Mouse (Mus musculus): ENCODE data around the gene Elmod3.

Gene Elmod3

DNA sequence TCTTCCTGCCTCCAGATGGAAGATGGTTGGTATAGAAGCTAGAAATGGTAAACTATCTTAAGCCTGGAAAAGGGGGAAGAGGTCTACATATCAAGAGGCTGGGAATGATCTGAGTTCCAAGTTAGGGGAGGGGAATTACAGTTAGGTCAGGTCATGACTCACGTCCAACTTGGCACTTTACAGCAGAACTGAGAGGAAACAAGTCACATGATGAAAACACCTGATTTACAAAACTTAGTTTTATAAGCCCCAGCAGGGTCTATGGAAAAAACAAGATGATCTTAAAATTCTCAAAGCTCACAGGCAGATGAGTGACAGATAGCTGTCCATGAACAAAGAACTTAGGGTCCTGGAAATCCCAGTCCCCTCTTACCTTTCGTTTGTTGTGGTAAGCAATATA is 16.9 kb upstream of the Elmod3 start:
- DNase-seq (ENCODE audit: low read depth in 1 of 2, low spot score in 2 of 2), result no peak

DNA sequence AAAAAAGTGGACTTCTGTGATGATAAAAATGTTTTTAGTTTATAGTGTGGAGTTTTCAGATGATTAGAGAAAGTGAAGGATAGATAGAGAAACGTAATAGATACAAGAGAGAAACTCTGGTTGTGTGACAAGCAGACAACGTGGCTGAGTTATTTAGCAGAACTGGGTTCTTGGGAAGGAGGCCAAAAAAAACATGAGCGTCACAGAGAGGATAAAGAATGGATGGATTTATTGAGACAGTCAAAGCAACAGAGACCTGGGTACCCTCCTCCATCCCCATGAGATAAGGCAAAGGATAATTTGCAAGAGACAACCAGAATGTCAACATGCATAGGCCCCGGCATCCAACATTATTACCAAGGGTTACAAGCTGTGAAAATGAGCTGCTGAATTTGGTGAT is 12.0 kb upstream of the Elmod3 start:
- no peak for DNase-seq (ENCODE audit: low read depth in 1 of 2, low spot score in 2 of 2)

DNA sequence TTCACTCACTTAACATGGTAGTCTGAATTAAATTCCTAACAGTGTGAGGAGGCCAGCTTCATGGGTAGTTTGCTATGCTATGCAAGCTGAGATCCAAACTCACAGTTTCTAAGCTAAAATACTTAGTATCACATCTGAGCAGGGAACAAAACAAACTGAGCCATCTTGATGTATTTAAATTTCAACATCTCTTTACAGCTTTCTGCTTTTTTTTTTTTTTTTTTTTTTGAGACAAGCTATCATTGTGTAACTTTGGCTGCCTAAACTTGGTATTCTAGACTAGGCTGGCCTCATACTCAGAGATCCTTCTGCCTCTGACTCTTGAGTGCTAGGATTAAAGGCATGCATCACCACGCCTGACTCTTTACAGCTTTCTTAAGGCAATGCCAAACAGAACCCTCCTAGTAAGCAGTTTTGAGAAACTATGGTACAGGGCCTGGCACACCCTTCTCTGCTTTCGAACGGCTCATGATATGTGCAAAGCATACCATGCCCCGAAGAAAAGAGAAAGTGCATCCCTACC is 10.5 kb upstream of the Elmod3 start:
- no peak for DNase-seq (ENCODE audit: low read depth in 1 of 2, low spot score in 2 of 2)

- no peak for DNase-seq (ENCODE audit: low read depth in 1 of 2, low spot score in 2 of 2)
Measured at GRCm38 (mm10) chr6:72607676-72608075, 9.5 kb upstream of the Elmod3 start.

GRCm38 (mm10) chr6:72607060-72607459 is 8.8 kb upstream of the Elmod3 start:
- DNase-seq (ENCODE audit: low read depth in 1 of 2, low spot score in 2 of 2), result no peak

GRCm38 (mm10) chr6:72604066-72604465 is 5.9 kb upstream of the Elmod3 start:
- no peak for DNase-seq (ENCODE audit: low read depth in 1 of 2, low spot score in 2 of 2)

DNA sequence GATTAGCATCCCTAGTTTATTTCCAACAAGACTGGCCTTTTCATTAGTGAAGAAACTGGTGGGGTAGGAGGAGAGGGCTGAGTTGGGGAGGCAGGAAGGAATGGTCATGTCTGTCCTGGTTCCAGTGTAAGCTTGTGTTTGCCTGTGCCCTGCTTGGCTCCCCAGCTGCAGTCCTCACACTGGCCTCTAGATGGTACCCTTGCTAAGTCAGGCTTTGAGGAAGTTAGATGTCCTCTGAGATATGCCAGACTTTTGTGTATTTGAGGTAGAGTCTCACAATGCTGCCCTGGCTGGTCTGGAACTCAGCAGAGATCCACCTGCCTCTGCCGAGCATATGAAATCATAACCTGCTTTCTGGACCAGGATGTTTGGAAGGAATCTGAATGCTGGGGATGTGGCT is 3.5 kb upstream of the Elmod3 start:
- DNase-seq (ENCODE audit: low read depth in 1 of 2, low spot score in 2 of 2), result peak; percentile 67 to 79

DNA sequence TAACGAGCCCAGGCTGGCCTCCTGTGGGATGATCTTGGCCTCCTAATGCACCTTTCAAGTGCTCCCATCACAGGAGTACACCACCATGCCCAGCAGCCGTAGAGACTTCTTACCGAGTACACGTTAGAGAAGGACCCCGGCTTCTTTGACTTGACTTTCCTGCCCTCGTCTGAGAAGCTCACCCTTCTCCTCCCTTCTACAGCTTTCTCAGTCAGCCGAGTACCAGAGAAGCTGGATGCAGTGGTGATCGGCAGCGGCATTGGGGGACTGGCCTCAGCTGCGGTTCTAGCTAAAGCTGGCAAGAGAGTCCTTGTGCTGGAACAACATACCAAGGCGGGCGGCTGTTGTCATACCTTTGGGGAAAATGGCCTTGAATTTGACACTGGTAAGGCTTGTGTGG is 2.6 kb upstream of the Elmod3 start:
- no peak for DNase-seq (ENCODE audit: low read depth in 1 of 2, low spot score in 2 of 2)

GRCm38 (mm10) chr6:72600216-72600615 is 2.0 kb upstream of the Elmod3 start:
- no peak for DNase-seq (ENCODE audit: low read depth in 1 of 2, low spot score in 2 of 2)

GRCm38 (mm10) chr6:72598791-72599557 is 761 bp upstream of the Elmod3 start:
- DNase-seq (ENCODE audit: low read depth in 1 of 2, low spot score in 2 of 2), result no peak

DNA sequence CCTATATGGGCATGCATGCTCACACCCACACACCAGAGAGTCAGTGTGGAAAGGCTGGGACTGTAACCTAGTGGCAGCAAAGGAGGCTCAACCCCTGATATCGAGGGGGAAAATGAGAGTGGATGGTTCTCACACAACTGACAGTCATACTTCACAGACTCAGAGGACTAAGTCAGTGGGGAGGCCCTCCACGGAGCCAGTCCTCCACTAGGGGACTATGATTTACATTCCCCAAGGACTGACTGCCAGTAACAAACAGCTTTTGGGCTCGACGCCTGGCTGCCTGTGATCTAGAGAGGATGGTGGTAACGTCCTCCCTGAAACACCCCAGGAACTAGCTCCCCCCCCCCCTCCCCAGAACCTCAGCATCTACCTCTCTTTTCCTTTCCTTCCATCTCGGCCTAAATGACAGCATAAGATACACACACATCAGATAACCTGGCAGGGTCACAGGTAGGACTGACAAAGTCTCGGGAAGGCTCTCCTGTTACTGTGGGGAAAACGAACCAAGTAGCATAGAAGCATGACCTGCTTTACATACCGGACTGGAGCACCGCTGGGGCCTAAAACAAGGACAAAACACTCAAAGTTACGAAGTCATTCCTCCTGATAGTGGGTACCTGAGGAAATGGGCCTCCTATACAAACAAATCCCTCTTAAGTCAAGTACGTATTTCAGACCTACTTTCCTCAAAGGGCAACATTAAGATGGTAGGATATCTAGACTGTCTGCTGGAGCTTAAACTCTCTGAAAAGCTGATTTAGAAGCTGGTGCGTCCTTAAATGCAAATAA is 934 bp downstream of the Elmod3 start:
- DNase-seq (ENCODE audit: low read depth in 1 of 2, low spot score in 2 of 2), result no peak

DNA sequence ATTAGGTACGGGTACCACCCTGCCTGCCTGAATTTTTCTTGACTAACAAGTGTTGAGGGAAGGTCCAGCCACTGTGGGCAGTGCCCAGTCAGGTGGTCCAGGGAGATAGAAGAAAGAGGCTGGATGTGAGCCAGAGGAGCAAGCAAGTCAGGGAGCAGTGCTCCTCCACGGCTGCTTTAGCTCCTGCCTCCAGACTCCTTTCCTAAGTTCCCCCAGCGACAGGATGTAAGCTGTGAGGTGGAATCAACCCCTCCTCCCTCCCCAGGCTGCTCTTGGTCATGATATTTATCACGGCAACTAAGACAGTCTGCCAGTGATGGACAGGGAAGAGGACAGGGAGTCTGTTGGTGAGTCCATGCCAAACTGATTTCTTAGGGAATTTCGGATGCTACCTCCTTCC is 4.3 kb downstream of the Elmod3 start:
- no peak for DNase-seq (ENCODE audit: low read depth in 1 of 2, low spot score in 2 of 2)

DNA sequence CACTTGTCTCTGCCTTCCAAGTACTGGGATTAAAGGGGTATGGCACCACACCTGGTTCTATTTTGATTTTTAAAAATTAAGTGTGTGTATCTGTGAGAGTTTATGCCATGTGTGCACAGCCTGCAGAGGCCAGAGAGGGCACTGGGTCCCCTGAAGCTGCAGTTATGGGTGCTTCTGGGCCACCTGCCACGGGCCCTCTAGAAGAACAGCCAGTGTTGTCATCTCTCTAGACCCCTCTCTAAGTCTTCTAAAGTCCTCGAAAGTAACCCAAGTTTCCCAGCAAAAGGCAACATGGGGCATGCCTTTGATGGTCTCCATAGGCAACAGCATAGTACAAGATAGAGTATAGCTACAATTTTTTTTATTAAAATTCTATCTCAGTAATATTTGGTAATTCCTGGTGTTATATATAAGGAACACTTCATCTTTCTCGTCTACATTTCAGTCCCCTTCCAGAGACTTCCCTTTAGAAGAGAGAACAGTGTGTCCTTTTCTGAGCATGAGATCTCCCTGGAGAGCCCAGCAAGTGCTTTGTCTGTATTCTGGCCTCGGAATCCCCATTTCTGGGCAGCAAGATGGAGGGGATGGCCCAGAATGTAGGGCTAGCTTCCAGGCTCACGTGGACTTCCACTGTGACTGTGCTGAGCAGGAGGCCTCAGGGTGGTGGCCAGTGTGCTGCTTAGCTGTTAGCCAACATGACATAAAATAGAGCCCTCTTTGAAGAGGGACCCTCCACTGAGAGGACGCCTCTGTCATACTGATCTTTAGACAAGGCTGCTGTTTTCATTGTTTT is 5.0 kb downstream of the Elmod3 start:
- no peak for DNase-seq (ENCODE audit: low read depth in 1 of 2, low spot score in 2 of 2)

DNA sequence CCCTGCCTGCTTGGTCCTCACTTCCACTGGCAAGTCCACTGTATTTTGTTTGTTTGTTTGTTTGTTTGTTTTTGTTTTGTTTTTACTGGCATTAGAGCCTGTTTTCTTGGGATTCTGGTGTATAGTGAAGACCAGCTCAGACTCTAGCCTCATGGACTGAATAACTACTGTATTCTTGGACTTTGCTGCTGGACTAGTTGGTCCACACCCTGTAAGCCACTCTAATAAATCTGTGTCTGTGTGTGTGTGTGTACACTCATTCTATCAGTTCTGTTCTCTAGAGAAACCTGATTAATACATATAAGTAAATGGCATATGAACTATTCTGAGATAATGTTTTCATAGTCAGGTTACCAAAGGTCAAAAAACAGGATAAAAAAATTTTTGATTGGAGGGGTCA is 8.1 kb downstream of the Elmod3 start:
- no peak for DNase-seq (ENCODE audit: low read depth in 1 of 2, low spot score in 2 of 2)

DNA sequence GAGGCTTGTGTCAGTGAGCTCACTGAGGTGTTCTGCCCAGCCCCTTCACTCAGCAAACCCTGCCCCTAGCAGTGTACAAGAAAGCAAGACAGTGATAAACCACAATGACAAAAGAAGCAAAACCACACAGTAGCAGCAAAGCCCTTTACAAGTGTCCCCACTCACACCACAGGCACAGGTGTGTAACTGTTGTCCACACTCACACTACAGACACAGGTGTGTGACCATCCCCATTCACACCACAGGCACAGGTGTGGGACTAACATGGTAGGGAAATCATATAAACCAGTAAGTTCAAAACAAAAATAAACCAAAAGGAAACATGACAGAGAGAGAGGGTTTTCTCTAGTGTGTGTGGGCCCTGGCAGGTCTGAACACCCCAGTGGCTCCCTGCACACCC is 9.9 kb downstream of the Elmod3 start:
- DNase-seq (ENCODE audit: low read depth in 1 of 2, low spot score in 2 of 2), result no peak

- no peak for DNase-seq (ENCODE audit: low read depth in 1 of 2, low spot score in 2 of 2)
Measured at GRCm38 (mm10) chr6:72586701-72587100, 11.5 kb downstream of the Elmod3 start.

DNA sequence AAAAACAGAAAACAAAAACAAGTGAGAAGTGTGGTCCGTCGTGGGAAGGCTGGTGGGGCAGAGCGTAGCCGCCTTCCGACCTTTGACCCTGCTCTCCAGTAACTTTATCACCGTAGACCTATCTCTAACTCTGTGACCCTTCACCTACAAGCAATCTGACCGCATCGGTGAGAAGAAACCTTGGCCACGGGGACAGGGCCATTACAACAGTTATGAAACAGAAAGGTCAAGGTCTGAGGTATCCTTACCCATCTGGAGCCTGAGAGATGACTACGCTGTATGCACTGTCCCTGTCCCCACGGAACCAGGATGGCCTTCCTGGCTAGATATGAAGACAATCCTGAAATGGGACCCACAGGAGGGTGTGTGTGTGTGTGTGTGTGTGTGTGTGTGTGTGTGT is 14.1 kb downstream of the Elmod3 start:
- DNase-seq (ENCODE audit: low read depth in 1 of 2, low spot score in 2 of 2), result no peak

- DNase-seq (ENCODE audit: low read depth in 1 of 2, low spot score in 2 of 2), result no peak
Measured at GRCm38 (mm10) chr6:72583211-72583839, 14.9 kb downstream of the Elmod3 start.

DNA sequence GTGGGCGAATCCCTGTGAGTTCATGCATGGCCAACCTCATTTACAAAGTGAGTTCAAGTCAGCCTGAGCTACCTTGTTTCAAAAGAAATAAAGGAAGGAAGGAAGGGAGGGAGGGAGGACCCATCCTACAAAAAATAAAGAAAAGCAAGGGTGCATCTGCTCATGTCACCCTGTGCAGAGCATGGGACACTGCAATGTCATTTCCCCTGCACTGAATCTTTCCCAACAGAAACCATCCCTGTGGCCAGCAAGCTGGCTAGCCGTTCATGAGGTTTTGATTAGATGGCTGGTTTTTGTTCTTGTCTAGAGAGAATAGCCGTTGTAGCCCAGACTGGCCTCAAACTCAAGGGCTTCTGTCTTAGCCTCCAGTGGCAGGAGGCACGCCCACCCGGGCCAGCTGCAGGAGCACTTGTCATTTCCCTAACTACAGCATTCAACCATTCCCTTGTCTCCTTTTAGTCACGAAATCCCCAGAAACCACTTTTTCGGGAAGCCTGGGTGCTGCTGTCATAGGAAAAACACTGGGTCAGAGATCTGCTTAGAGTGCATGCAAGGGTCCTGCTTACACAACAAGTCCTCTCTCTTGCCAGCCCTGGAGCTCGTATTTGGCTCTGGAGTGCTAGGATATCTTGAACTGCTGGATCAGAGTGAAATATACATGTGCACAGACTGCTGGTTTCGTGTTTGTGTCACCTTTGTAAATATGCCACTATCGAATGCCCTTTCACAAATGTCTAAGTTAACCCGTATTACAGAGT is 16.4 kb downstream of the Elmod3 start:
- no peak for DNase-seq (ENCODE audit: low read depth in 1 of 2, low spot score in 2 of 2)

DNA sequence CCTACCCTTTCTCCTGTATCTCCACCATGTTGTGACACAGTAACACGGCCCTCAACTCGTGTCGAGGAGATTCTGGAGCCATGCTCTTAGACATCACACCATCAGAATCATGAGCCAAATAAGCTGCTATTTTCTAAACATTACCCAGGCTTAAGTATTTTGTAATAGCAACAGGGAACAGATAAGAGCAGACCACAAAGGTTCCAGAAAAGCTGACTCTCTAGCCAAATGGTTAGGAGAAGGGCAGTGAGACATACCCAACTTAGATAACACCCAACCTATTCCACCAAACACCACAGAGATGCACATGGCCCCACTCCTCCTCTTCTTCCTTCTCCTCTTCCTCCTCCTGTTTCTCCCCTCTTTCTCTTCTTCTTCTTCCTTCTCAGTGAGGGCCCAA is 22.2 kb downstream of the Elmod3 start:
- no peak for DNase-seq (ENCODE audit: low read depth in 1 of 2, low spot score in 2 of 2)
